Mouse (Mus musculus): ENCODE data around the gene Dnajc24. TPM values are rescaled to one million over a fixed set of nuclear protein-coding genes. Genes with fewer than 3 reads are reported as not detected.

The Dnajc24 gene
- polyA plus RNA-seq, 1 experiment: 1.3 TPM

GRCm38 (mm10) chr2:105985206-105985605 lies 18.1 kb downstream of the Dnajc24 start:
- no peaks in the 10 kb centered on the region for H3K9me3 ChIP-seq (ENCODE audit: control insufficient read depth, low read length)
- no peaks in the 10 kb centered on the region for H3K27me3 ChIP-seq (ENCODE audit: control insufficient read depth)
- peaks cover under 1% of the 10 kb centered on the region for H3K36me3 ChIP-seq (ENCODE audit: control insufficient read depth)
- no peak for TF ChIP-seq TAL1 (IDR thresholded peaks at IDR 0.05; ENCODE audit: low read length)
- H3K4me1 ChIP-seq (ENCODE audit: control insufficient read depth): no peaks in the 10 kb centered on the region
- no peak overlapping the region for H3K4me3 ChIP-seq (replicated peaks)

DNA sequence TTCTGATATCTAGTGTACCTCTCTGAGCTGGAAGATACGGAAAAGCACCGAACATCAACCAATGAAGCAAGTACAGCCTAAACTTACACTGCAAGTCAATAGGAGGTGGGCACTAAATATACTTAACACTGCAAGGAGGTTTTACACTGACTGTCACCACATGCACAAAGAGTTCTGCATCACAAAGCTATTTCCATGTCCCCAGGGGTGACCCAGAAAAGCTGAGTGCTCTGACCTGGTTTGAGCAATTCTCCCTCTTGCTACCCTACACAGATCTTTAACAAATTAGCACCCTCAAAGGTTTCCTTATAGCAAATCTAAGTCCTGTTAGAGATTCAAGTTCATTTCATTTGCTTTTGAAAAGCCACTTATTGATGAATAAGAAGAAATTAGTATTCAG lies 25.3 kb downstream of the Dnajc24 start:
- Histone ChIP-seq H3K36me3 (ENCODE audit: control insufficient read depth) (peaks cover 6% of the 10 kb centered on the region), H3K4me1 (ENCODE audit: control insufficient read depth) (no peaks in the 10 kb centered on the region), H3K9me3 (ENCODE audit: control insufficient read depth, low read length) (no peaks in the 10 kb centered on the region), H3K4me3 (replicated peaks) (no peak overlapping the region), H3K27me3 (ENCODE audit: control insufficient read depth) (no peaks in the 10 kb centered on the region)
- TF ChIP-seq GATA1 (IDR thresholded peaks at IDR 0.05; ENCODE audit: low read length) (no peak), TAL1 (IDR thresholded peaks at IDR 0.05; ENCODE audit: low read length) (no peak)

DNA sequence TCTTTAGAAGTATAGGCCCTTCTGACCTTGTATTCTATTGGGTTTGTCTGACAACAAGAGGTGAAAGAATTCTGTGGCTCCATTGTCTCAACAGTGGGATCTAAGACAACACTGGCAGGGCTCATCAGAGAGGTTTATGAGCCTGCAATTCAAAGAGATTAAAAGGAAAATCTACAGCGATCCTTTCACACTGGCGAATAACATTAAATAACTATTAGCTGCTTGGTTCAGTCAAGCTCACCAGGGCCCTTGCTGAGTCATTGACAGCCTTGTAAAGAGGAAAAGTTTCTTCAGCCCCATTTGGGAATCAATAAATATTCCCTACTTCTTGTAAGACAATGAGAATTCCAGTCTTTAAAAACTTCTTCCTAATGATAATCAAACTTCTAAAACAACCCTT lies 29.4 kb downstream of the Dnajc24 start:
- no peak overlapping the region for H3K4me3 ChIP-seq (replicated peaks)
- peaks cover 8% of the 10 kb centered on the region for H3K36me3 ChIP-seq (ENCODE audit: control insufficient read depth)
- H3K27me3 ChIP-seq (ENCODE audit: control insufficient read depth): no peaks in the 10 kb centered on the region
- no peaks in the 10 kb centered on the region for H3K4me1 ChIP-seq (ENCODE audit: control insufficient read depth)
- no peaks in the 10 kb centered on the region for H3K9me3 ChIP-seq (ENCODE audit: control insufficient read depth, low read length)
- no peak for TF ChIP-seq GATA1 (IDR thresholded peaks at IDR 0.05; ENCODE audit: low read length)
- no peak for TF ChIP-seq TAL1 (IDR thresholded peaks at IDR 0.05; ENCODE audit: low read length)

GRCm38 (mm10) chr2:105963447-105963846 lies 39.9 kb downstream of the Dnajc24 start:
- Histone ChIP-seq H3K27me3 (ENCODE audit: control insufficient read depth) (no peaks in the 10 kb centered on the region), H3K4me3 (replicated peaks) (no peak overlapping the region), H3K4me1 (ENCODE audit: control insufficient read depth) (no peaks in the 10 kb centered on the region), H3K9me3 (ENCODE audit: control insufficient read depth, low read length) (no peaks in the 10 kb centered on the region), H3K36me3 (ENCODE audit: control insufficient read depth) (peaks cover 33% of the 10 kb centered on the region)
- TF ChIP-seq TAL1 (IDR thresholded peaks at IDR 0.05; ENCODE audit: low read length) (no peak), GATA1 (IDR thresholded peaks at IDR 0.05; ENCODE audit: low read length) (no peak)

DNA sequence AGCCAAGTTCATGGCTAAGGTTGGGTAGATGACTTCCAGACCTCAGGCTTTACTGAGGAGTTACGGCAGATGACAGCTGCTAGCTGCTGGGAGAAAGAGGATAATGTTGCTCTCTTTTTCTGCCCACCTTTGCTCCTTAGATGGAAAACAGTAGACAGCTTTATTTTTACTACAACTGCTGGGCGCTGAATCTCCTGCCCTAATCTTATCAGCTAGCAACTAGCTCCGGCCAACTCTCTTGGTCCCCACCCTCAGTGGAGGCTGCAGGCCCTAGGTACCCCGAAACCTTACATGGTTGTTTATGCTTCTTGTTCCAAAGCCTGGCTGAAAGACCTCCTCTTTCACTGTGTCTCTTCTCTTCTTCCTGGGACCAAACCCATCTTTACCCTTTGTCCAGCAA lies 49.5 kb downstream of the Dnajc24 start:
- no peak for TF ChIP-seq GATA1 (IDR thresholded peaks at IDR 0.05; ENCODE audit: low read length)
- TF ChIP-seq TAL1 (IDR thresholded peaks at IDR 0.05; ENCODE audit: low read length): no peak
- no peaks in the 10 kb centered on the region for H3K9me3 ChIP-seq (ENCODE audit: control insufficient read depth, low read length)
- H3K27me3 ChIP-seq (ENCODE audit: control insufficient read depth): no peaks in the 10 kb centered on the region
- peaks cover 6% of the 10 kb centered on the region for H3K4me1 ChIP-seq (ENCODE audit: control insufficient read depth)
- peaks cover 6% of the 10 kb centered on the region for H3K36me3 ChIP-seq (ENCODE audit: control insufficient read depth)
- no peak overlapping the region for H3K4me3 ChIP-seq (replicated peaks)

GRCm38 (mm10) chr2:105951350-105951940 lies 51.9 kb downstream of the Dnajc24 start:
- H3K36me3 ChIP-seq (ENCODE audit: control insufficient read depth): peaks cover 2% of the 10 kb centered on the region; the same call in 1 of the 2 replicates
- TF ChIP-seq TAL1 (IDR thresholded peaks at IDR 0.05; ENCODE audit: low read length) (no peak), GATA1 (IDR thresholded peaks at IDR 0.05; ENCODE audit: low read length) (no peak)
- H3K4me1 ChIP-seq (ENCODE audit: control insufficient read depth): peaks cover 6% of the 10 kb centered on the region
- no peaks in the 10 kb centered on the region for H3K9me3 ChIP-seq (ENCODE audit: control insufficient read depth, low read length)
- H3K4me3 ChIP-seq (replicated peaks): no peak overlapping the region
- H3K27me3 ChIP-seq (ENCODE audit: control insufficient read depth): no peaks in the 10 kb centered on the region

DNA sequence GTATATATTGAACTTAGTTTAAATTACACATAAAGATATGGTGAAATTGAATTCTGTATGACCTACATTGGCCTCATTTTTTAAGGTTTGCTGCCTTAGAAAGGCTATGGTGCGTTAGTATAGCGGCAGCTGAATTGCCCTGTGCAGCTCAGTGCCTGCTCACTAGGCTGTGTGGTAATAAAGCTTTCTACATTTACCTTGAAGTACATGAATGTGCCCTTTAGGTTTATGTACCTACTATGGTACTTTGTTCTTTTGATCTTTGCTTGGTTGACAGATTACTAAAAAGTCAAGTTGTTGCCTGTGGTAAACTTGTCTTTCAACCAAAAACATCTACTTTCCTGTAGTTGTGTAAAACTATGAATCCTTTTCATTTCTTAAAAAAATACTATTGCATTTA lies 53.2 kb downstream of the Dnajc24 start:
- Histone ChIP-seq H3K9me3 (ENCODE audit: control insufficient read depth, low read length) (no peaks in the 10 kb centered on the region), H3K27me3 (ENCODE audit: control insufficient read depth) (no peaks in the 10 kb centered on the region), H3K4me1 (ENCODE audit: control insufficient read depth) (peaks cover 6% of the 10 kb centered on the region), H3K36me3 (ENCODE audit: control insufficient read depth) (peaks cover 1% of the 10 kb centered on the region; the same call in 1 of the 2 replicates), H3K4me3 (replicated peaks) (no peak overlapping the region)
- TF ChIP-seq GATA1 (IDR thresholded peaks at IDR 0.05; ENCODE audit: low read length): no peak
- no peak for TF ChIP-seq TAL1 (IDR thresholded peaks at IDR 0.05; ENCODE audit: low read length)

GRCm38 (mm10) chr2:105917623-105918346 lies 85.6 kb downstream of the Dnajc24 start:
- TF ChIP-seq GATA1 (IDR thresholded peaks at IDR 0.05; ENCODE audit: low read length) (no peak), TAL1 (IDR thresholded peaks at IDR 0.05; ENCODE audit: low read length) (no peak)
- Histone ChIP-seq H3K9me3 (ENCODE audit: control insufficient read depth, low read length) (no peaks in the 10 kb centered on the region), H3K4me1 (ENCODE audit: control insufficient read depth) (peaks cover 3% of the 10 kb centered on the region; the same call in 1 of the 2 replicates), H3K27me3 (ENCODE audit: control insufficient read depth) (no peaks in the 10 kb centered on the region), H3K36me3 (ENCODE audit: control insufficient read depth) (peaks cover 2% of the 10 kb centered on the region; the same call in 1 of the 2 replicates), H3K4me3 (replicated peaks) (no peak overlapping the region)

Other genes starting within 250 kb of the Dnajc24 start
- gene Elp4, start 99.0 kb downstream of the Dnajc24 start, polyA plus RNA-seq (2012): 0.33 and 0.64 TPM in 2 replicates
- 0.21 and 0.41 TPM in 2 replicates for gene Immp1l, start 98.9 kb downstream of the Dnajc24 start, polyA plus RNA-seq (2012)